Mouse (Mus musculus): ENCODE measurements around the gene Tm7sf3. TPM values are rescaled to one million over a fixed set of nuclear protein-coding genes. Genes with fewer than 3 reads are reported as not detected.
"Not testable (repeated sequence)": the region's sequence is repeated elsewhere in the genome, so short reads cannot be mapped to it uniquely, and the experiment has no call there.

The Tm7sf3 gene
- total and polyA plus RNA-seq, 3 experiments: 18.3 to 27.1 TPM; not detected in 1

DNA sequence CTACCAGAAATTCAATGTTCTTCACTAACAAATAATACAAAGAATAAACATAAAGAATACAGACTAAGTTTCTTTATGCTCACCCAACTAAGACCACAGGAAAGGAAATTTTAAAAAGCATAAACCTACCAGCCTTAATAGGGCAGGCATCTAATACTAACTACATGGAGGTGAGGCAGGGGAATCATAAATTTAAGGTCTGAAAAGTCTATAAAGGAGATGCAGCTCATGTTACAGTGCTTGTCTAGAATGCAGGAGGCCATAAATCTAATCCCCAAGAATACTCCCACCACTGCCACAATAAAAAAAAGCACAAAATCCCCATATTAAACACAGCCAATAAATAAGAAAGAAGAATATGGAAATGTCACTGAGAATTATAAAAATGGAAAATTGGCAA lies 70.6 kb downstream of the Tm7sf3 start:
- no peak for DNase-seq (ENCODE audit: low read depth, low spot score)
- TF ChIP-seq CTCF (IDR thresholded peaks at IDR 0.05 in 2 of 3, conservative IDR thresholded peaks at IDR 0.05 in 1 of 3; ENCODE audit: control insufficient read depth in 1 of 3, insufficient read depth in 1 of 3, low read depth in 2 of 3, low read length in 3 of 3, poor library complexity in 1 of 3, severe bottlenecking in 1 of 3): no peak
- Histone ChIP-seq H3K4me3 (ENCODE audit: control insufficient read depth in 1 of 2, insufficient read depth in 1 of 2, low read depth in 2 of 2, low read length in 2 of 2) (no peak overlapping the region), H3K27ac (ENCODE audit: control insufficient read depth, low read depth, low read length) (no peak overlapping the region), H3K27me3 (ENCODE audit: control insufficient read depth in 1 of 2, insufficient read depth in 2 of 2, low read length in 2 of 2) (no peaks in the 10 kb centered on the region), H3K4me1 (ENCODE audit: control insufficient read depth in 1 of 2, insufficient read depth in 2 of 2, low read length in 2 of 2) (0 out of 4 replicates have a peak, but pooled peaks cover 0 to 2% of the 10 kb centered on the region in 2 experiments), H3K9me3 (replicated peaks; ENCODE audit: insufficient read depth, low read length) (no peaks in the 10 kb centered on the region), H3K9ac (ENCODE audit: control insufficient read depth, low read depth, low read length, poor library complexity, severe bottlenecking) (no peak overlapping the region), H3K36me3 (ENCODE audit: control insufficient read depth in 1 of 2, insufficient read depth in 2 of 2, low read length in 2 of 2) (peaks cover 2 to 23% of the 10 kb centered on the region in 2 experiments), H3K79me2 (ENCODE audit: control insufficient read depth, insufficient read depth, low read length, poor library complexity) (peaks cover 25% of the 10 kb centered on the region)

DNA sequence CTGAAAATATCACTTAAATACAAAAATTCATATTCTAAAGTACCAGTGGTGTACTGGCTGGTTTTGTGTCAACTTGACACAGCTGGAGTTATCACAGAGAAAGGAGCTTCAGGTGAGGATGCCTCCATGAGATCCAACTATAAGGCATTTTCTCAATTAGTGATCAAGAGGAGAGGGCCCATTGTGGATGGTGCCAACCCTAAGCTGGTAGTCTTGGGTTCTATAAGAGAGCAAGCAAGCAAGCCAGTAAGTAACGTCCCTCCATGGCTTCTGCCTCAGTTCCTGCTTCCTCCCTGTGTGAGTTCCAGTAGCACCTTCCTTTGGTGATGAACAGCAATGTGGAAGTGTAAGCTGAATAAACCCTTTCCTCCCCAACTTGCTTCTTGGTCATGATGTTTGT lies 80.2 kb downstream of the Tm7sf3 start:
- peaks cover 9 to 35% of the 10 kb centered on the region in 2 experiments for H3K36me3 ChIP-seq (ENCODE audit: control insufficient read depth in 1 of 2, insufficient read depth in 2 of 2, low read length in 2 of 2)
- DNase-seq (ENCODE audit: low read depth, low spot score); H3K4me1 ChIP-seq (ENCODE audit: control insufficient read depth in 1 of 2, insufficient read depth in 2 of 2, low read length in 2 of 2); H3K9me3 ChIP-seq (replicated peaks; ENCODE audit: insufficient read depth, low read length); H3K79me2 ChIP-seq (ENCODE audit: control insufficient read depth, insufficient read depth, low read length, poor library complexity); H3K9ac ChIP-seq (ENCODE audit: control insufficient read depth, low read depth, low read length, poor library complexity, severe bottlenecking); H3K27me3 ChIP-seq (ENCODE audit: control insufficient read depth in 1 of 2, insufficient read depth in 2 of 2, low read length in 2 of 2); H3K27ac ChIP-seq (ENCODE audit: control insufficient read depth, low read depth, low read length); H3K4me3 ChIP-seq (ENCODE audit: control insufficient read depth in 1 of 2, insufficient read depth in 1 of 2, low read depth in 2 of 2, low read length in 2 of 2): not testable (repeated sequence)

Other genes with a start within 250 kb of the Tm7sf3 start
- gene Itpr2, start 140.6 kb downstream of the Tm7sf3 start, total RNA-seq (2012; rRNA removed): 1.5 and 2.7 TPM in 2 replicates
- gene Itpr2, start 140.6 kb downstream of the Tm7sf3 start, polyA plus RNA-seq (2012; ENCODE audit: insufficient read depth in 1 of 2, insufficient read length in 2 of 2, low read depth in 1 of 2, low replicate concordance in 2 of 2, missing spikeins in 1 of 2): 1 to 10 TPM in 1 of 2 experiments, not detected in 1; 3.0 TPM
- 61.7 and 70.4 TPM in 2 replicates for gene Fgfr1op2, start 65.6 kb downstream of the Tm7sf3 start, total RNA-seq (2012; rRNA removed)
- 10 to 100 TPM in 1 of 2 experiments, not detected in 1; 93.6 TPM for gene Fgfr1op2, start 65.6 kb downstream of the Tm7sf3 start, polyA plus RNA-seq (2012; ENCODE audit: insufficient read depth in 1 of 2, insufficient read length in 2 of 2, low read depth in 1 of 2, low replicate concordance in 2 of 2, missing spikeins in 1 of 2)
- 65.0 and 70.2 TPM in 2 replicates for gene Ints13, start 65.0 kb downstream of the Tm7sf3 start, total RNA-seq (2012; rRNA removed)
- 10 to 100 TPM in 1 of 2 experiments, not detected in 1; 63.5 TPM for gene Ints13, start 65.0 kb downstream of the Tm7sf3 start, polyA plus RNA-seq (2012; ENCODE audit: insufficient read depth in 1 of 2, insufficient read length in 2 of 2, low read depth in 1 of 2, low replicate concordance in 2 of 2, missing spikeins in 1 of 2)
- 79.5 and 83.7 TPM in 2 replicates for gene Med21, start 277 bp downstream of the Tm7sf3 start, total RNA-seq (2012; rRNA removed)
- gene Med21, start 277 bp downstream of the Tm7sf3 start, polyA plus RNA-seq (2012; ENCODE audit: insufficient read depth in 1 of 2, insufficient read length in 2 of 2, low read depth in 1 of 2, low replicate concordance in 2 of 2, missing spikeins in 1 of 2): 10 to 100 TPM in 1 of 2 experiments, not detected in 1; 56.7 TPM
- gene Stk38l, start 82.2 kb upstream of the Tm7sf3 start, total RNA-seq (2012; rRNA removed): 5.1 and 6.2 TPM in 2 replicates
- 1 to 10 TPM in 1 of 2 experiments, not detected in 1; 9.2 TPM for gene Stk38l, start 82.2 kb upstream of the Tm7sf3 start, polyA plus RNA-seq (2012; ENCODE audit: insufficient read depth in 1 of 2, insufficient read length in 2 of 2, low read depth in 1 of 2, low replicate concordance in 2 of 2, missing spikeins in 1 of 2)
- 16.8 and 20.2 TPM in 2 replicates for gene Arntl2, start 153.2 kb upstream of the Tm7sf3 start, total RNA-seq (2012; rRNA removed)
- 10 to 100 TPM in 1 of 2 experiments, not detected in 1; 20.6 TPM for gene Arntl2, start 153.2 kb upstream of the Tm7sf3 start, polyA plus RNA-seq (2012; ENCODE audit: insufficient read depth in 1 of 2, insufficient read length in 2 of 2, low read depth in 1 of 2, low replicate concordance in 2 of 2, missing spikeins in 1 of 2)
- not detected in 2 replicates for gene Smco2, start 207.3 kb upstream of the Tm7sf3 start, total RNA-seq (2012; rRNA removed)
- not detected for gene Smco2, start 207.3 kb upstream of the Tm7sf3 start, polyA plus RNA-seq (2012; ENCODE audit: insufficient read depth in 1 of 2, insufficient read length in 2 of 2, low read depth in 1 of 2, low replicate concordance in 2 of 2, missing spikeins in 1 of 2)
- gene Ppfibp1, start 245.7 kb upstream of the Tm7sf3 start, total RNA-seq (2012; rRNA removed): 12.2 and 13.8 TPM in 2 replicates
- gene Ppfibp1, start 245.7 kb upstream of the Tm7sf3 start, polyA plus RNA-seq (2012; ENCODE audit: insufficient read depth in 1 of 2, insufficient read length in 2 of 2, low read depth in 1 of 2, low replicate concordance in 2 of 2, missing spikeins in 1 of 2): 10 to 100 TPM in 1 of 2 experiments, not detected in 1; 14.6 TPM